Mouse (Mus musculus) intestine, embryonic 14.5 days (tissue): ENCODE measurements around the gene Olfr765. TPM values are rescaled to one million over a fixed set of nuclear protein-coding genes. Genes with fewer than 3 reads are reported as not detected.
"Not testable (repeated sequence)": the region's sequence is repeated elsewhere in the genome, so short reads cannot be mapped to it uniquely, and the experiment has no call there.

Experiments
- ATAC-seq: fragments of 200-750 bp; cut with Nextera tagmentation; replicated peaks from 2 replicates; pipeline ENCODE4 v1.8.0; 2017; ENCODE audit warnings: low read depth, moderate number of reproducible peaks, moderate TSS enrichment, moderate library complexity; ENCODE audit not compliant: low FRiP score, low TSS enrichment
- DNase-seq: peaks from one replicate; pipeline ENCODE4 v3.0.0-alpha.2; 2018; ENCODE audit warnings: low spot score
- H3K27ac ChIP-seq: fragments of 300-500 bp; sonication (generic); 2 replicates; pipeline ENCODE4 v1.5.1; 2014; ENCODE audit warnings: low read depth, mild to moderate bottlenecking, control low read depth
- H3K27me3 ChIP-seq: fragments of 300-500 bp; sonication (generic); replicated peaks from 2 replicates; pipeline ENCODE4 v1.6.1; 2014; ENCODE audit warnings: low read length, control low read depth; ENCODE audit not compliant: control insufficient read depth, insufficient read depth
- H3K36me3 ChIP-seq: fragments of 300-500 bp; sonication (generic); 2 replicates; pipeline ENCODE4 v1.6.1; 2014; ENCODE audit warnings: low read length, control low read depth; ENCODE audit not compliant: control insufficient read depth, insufficient read depth
- H3K4me1 ChIP-seq: fragments of 300-500 bp; sonication (generic); replicated peaks from 2 replicates; pipeline ENCODE4 v1.6.1; 2014; ENCODE audit warnings: low read length, control low read depth, mixed read lengths; ENCODE audit not compliant: control insufficient read depth, insufficient read depth
- H3K4me2 ChIP-seq: fragments of 300-500 bp; sonication (generic); 2 replicates; pipeline ENCODE4 v1.6.1; 2014; ENCODE audit warnings: low read length
- H3K4me3 ChIP-seq: fragments of 300-500 bp; sonication (generic); 2 replicates; pipeline ENCODE4 v1.5.1; 2014; ENCODE audit warnings: low read depth, low read length, control low read depth, mixed read lengths
- H3K9ac ChIP-seq: fragments of 300-500 bp; sonication (generic); 2 replicates; pipeline ENCODE4 v1.6.1; 2014; ENCODE audit warnings: mild to moderate bottlenecking, low read length
- H3K9me3 ChIP-seq: fragments of 300-500 bp; sonication (generic); 2 replicates; pipeline ENCODE4 v1.6.1; 2016; ENCODE audit warnings: low read length, control low read depth; ENCODE audit not compliant: control insufficient read depth
- WGBS: fragments of 180-500 bp; shearing (Covaris S2); extraction: QIAGEN DNeasy Blood & Tissue Kit; methylation state at CpG from one replicate; pipeline ENCODE4 v1.1.7; 2014; 5-methylcytosine and 5-hydroxymethylcytosine counted together
- polyA plus RNA-seq: library from polyadenylated mRNA; unstranded; fragments of >200 nt; fragmentation: Nextera tagmentation; extraction: Ambion mirVana; gene quantifications from 2 replicates; pipeline ENCODE4 v1.2.1, GENCODE M21; 2014

The Olfr765 gene
- polyA plus RNA-seq, 1 experiment from 2014 or later: not detected

- not testable (repeated sequence) for H3K4me1 ChIP-seq, H3K36me3 ChIP-seq, H3K27me3 ChIP-seq, ATAC-seq, H3K4me2 ChIP-seq, H3K4me3 ChIP-seq, DNase-seq, H3K9me3 ChIP-seq, H3K27ac ChIP-seq, H3K9ac ChIP-seq
- WGBS: 69% methylated on average over 2 of the region's 5 CpGs
These were observed 38.3 kb downstream of the Olfr765 start for GRCm38 (mm10) chr10:129011511-129011910.

DNA sequence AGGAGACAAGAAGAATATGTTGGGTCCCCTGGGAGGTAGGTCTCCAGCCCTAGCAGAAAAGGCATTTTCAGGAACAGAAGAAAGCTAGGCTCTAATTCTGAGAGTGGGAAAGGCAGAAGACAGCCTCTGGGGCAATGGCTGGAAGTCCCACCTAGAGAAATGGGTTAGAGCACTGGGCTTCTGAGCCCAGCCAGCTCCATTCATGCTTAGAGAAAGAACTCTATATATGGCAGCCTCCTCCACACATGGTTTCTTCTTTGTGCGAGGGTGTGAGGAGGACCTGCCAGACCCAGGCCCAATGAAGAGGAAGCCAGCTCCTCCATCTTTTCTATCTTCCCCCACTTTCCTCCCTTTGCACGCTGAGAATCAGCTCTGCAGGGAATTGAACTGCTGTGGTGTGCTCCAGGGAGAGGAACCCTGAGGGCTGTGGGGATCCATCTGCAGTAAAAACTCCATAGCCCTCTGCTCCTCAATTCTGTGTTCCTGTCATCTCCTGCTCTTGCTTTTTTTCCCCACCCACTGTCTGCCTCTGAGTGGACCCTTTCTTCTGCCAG, 39.4 kb downstream of the Olfr765 start, which contains the start of gene Olfr763:
Gene Olfr763, plus strand, starts transcription at position 504 of the 554 bp plus-strand sequence.
- no peak within 1 kb of the TSS for H3K4me3 ChIP-seq
- H3K27me3 ChIP-seq: no peaks in the 10 kb centered on the region
- H3K27ac ChIP-seq: no peak within 1 kb of the TSS
- DNase-seq: no peak
- 0 out of 2 replicates have a peak, but pooled peaks cover 6% of the 10 kb centered on the region for H3K9me3 ChIP-seq
- no peaks in the 10 kb centered on the region for H3K4me1 ChIP-seq
- H3K4me2 ChIP-seq: no peak within 1 kb of the TSS
- ATAC-seq: no peak
- no peaks in the 10 kb centered on the region for H3K36me3 ChIP-seq
- H3K9ac ChIP-seq: no peak within 1 kb of the TSS
- 71% methylated on average over 2 of the region's 2 CpGs for WGBS

GRCm38 (mm10) chr10:129004032-129004920, 45.5 kb downstream of the Olfr765 start:
- no peaks in the 10 kb centered on the region for H3K4me1 ChIP-seq
- ATAC-seq (peak; percentile 72), DNase-seq (no peak)
- H3K9ac ChIP-seq: no peak overlapping the region
- no peaks in the 10 kb centered on the region for H3K36me3 ChIP-seq
- no peaks in the 10 kb centered on the region for H3K27me3 ChIP-seq
- WGBS: 71% methylated on average over 14 of the region's 14 CpGs
- H3K9me3 ChIP-seq: 0 out of 2 replicates have a peak, but pooled peaks cover 6% of the 10 kb centered on the region
- H3K4me3 ChIP-seq: no peak overlapping the region
- no peak overlapping the region for H3K27ac ChIP-seq
- H3K4me2 ChIP-seq: no peak overlapping the region

DNA sequence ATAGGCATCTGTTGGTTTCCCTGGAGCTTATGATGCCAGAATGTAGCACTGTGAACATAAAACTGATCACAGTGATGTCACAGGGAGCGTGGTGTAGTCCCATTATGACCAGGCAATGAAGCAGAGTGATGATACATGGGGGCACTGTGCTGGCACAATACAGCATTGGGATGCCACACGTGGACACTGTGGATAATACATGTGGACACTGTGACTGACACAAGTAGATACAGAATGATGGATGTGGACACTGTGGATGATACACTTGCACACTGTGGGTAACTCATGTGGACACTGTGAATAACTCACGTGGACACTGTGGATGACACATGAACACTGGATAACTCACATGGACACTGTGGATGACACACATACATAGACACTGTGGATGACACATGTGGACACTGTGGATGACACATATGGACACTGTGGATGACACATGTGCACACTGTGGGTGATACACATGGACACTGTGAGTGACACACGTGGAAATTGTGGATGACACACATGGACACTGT, 53.2 kb downstream of the Olfr765 start:
- DNase-seq (no peak), ATAC-seq (0 out of 2 replicates have a peak, but pooled peaks have one; percentile 40)
- WGBS: 72% methylated on average over 4 of the region's 4 CpGs

DNA sequence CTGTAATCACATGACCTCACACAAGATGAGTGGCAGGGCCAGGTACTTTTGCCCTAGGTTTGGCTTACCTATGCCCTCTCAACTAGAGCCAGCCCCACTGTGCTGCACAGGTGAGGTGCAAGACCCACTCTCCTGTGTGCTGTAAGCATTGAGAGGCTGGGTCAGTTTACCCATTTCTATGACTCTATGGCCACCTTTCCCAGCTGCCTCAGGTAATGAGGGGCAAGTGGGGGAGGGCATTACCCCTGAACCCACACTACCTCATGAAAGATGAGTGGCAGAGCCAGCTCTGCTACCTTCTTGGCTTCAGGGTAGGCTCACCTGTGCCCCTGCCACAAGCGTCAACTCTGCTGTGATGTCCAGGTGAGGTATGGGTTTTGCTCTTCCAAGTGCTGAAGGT, 54.0 kb downstream of the Olfr765 start:
- DNase-seq: no peak
- H3K27ac ChIP-seq: no peak overlapping the region

More for the DNA sequence above, 53.2 kb downstream of the Olfr765 start:
- H3K27me3 ChIP-seq: no peaks in the 10 kb centered on the region
- H3K9me3 ChIP-seq: no peaks in the 10 kb centered on the region
- H3K9ac ChIP-seq: no peak overlapping the region
- H3K4me2 ChIP-seq: no peak overlapping the region
- no peaks in the 10 kb centered on the region for H3K36me3 ChIP-seq
- H3K4me3 ChIP-seq: no peak overlapping the region
- H3K27ac ChIP-seq: no peak overlapping the region
- H3K4me1 ChIP-seq: no peaks in the 10 kb centered on the region

More for the DNA sequence above, 54.0 kb downstream of the Olfr765 start:
- 86% methylated on average over 1 of the region's 1 CpGs for WGBS
- no peaks in the 10 kb centered on the region for H3K27me3 ChIP-seq
- H3K4me1 ChIP-seq: no peaks in the 10 kb centered on the region
- H3K9me3 ChIP-seq: no peaks in the 10 kb centered on the region
- H3K4me3 ChIP-seq: no peak overlapping the region
- H3K9ac ChIP-seq: no peak overlapping the region
- H3K36me3 ChIP-seq: no peaks in the 10 kb centered on the region
- ATAC-seq: no peak
- no peak overlapping the region for H3K4me2 ChIP-seq

Other genes with a start within 250 kb of the Olfr765 start
- 35.5 and 37.7 TPM in 2 replicates for gene Dnajc14, start 245.9 kb downstream of the Olfr765 start, polyA plus RNA-seq
- gene Tmem198b, start 245.6 kb downstream of the Olfr765 start, polyA plus RNA-seq: 13.2 and 16.4 TPM in 2 replicates
- 189 and 203 TPM in 2 replicates for gene Sarnp, start 232.7 kb downstream of the Olfr765 start, polyA plus RNA-seq
- 86.0 and 88.0 TPM in 2 replicates for gene Ormdl2, start 228.4 kb downstream of the Olfr765 start, polyA plus RNA-seq
- 4.5 and 5.3 TPM in 2 replicates for gene Gdf11, start 158.3 kb downstream of the Olfr765 start, polyA plus RNA-seq
- gene Cd63, start 149.0 kb downstream of the Olfr765 start, polyA plus RNA-seq: 558 and 572 TPM in 2 replicates
- gene Rdh5, start 127.1 kb downstream of the Olfr765 start, polyA plus RNA-seq: 8.9 and 11.5 TPM in 2 replicates
- 218 and 228 TPM in 2 replicates for gene Bloc1s1, start 126.0 kb downstream of the Olfr765 start, polyA plus RNA-seq
- 2.1 and 2.3 TPM in 2 replicates for gene Itga7, start 116.2 kb downstream of the Olfr765 start, polyA plus RNA-seq
- 1.2 and 2.4 TPM in 2 replicates for gene Mettl7b, start 89.0 kb downstream of the Olfr765 start, polyA plus RNA-seq
- gene Olfr9, start 60.6 kb downstream of the Olfr765 start, polyA plus RNA-seq: not detected in 2 replicates
- gene Olfr763, start 39.2 kb downstream of the Olfr765 start, polyA plus RNA-seq: not detected in 2 replicates
- not detected in 2 replicates for gene Olfr764-ps1, start 10.1 kb downstream of the Olfr765 start, polyA plus RNA-seq
- gene Olfr766-ps1, start 19.0 kb upstream of the Olfr765 start, polyA plus RNA-seq: not detected in 2 replicates
- not detected in 2 replicates for gene Olfr767, start 32.9 kb upstream of the Olfr765 start, polyA plus RNA-seq
- not detected in 2 replicates for gene Olfr768, start 49.4 kb upstream of the Olfr765 start, polyA plus RNA-seq
- gene Olfr769, start 67.9 kb upstream of the Olfr765 start, polyA plus RNA-seq: not detected in 2 replicates
- gene Olfr770, start 89.0 kb upstream of the Olfr765 start, polyA plus RNA-seq: not detected in 2 replicates
- not detected in 2 replicates for gene Olfr771, start 114.8 kb upstream of the Olfr765 start, polyA plus RNA-seq
- gene Olfr772, start 127.9 kb upstream of the Olfr765 start, polyA plus RNA-seq: not detected in 2 replicates
- not detected in 2 replicates for gene Olfr773, start 137.4 kb upstream of the Olfr765 start, polyA plus RNA-seq
- gene Olfr774, start 186.2 kb upstream of the Olfr765 start, polyA plus RNA-seq: not detected in 2 replicates
- gene Olfr775, start 198.4 kb upstream of the Olfr765 start, polyA plus RNA-seq: not detected in 2 replicates
- not detected in 2 replicates for gene Olfr776, start 209.1 kb upstream of the Olfr765 start, polyA plus RNA-seq
- gene Olfr777, start 221.5 kb upstream of the Olfr765 start, polyA plus RNA-seq: not detected in 2 replicates